Mouse (Mus musculus) layer of hippocampus, postnatal 14 days (tissue): ENCODE measurements at regions not wholly inside any gene's neighbourhood (a gene's known extent, or its start where the extent isn't known, plus 50 kb on each side); places are given as distances from the start of the nearest gene placed in this dataset.
"Not testable (repeated sequence)": the region's sequence is repeated elsewhere in the genome, so short reads cannot be mapped to it uniquely, and the experiment has no call there.

ENCODE experiments used
- DNase-seq, 2 experiments: peaks; one replicate each; pipeline ENCODE4 v3.0.0; 2021 to 2022; ENCODE audit warnings: low spot score in 2 of 2, mixed read lengths in 1 of 2

DNA sequence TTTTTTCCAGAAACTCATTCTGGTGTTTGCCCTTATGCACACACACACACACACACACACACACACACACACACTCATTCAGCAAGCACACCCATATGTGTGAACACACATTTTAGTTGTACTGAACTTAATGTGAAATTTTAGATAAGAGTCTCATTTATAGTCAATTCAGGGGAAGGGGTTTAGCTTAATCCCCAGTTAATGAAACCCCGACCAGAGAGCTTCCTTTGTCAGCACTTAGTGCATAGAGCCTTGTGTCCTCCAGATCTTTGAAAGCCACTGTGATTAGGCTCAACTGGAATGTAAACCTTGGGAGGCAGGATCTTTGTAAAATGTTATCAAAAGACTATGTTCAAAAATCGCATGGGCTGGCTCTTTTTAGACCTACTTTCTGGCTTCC, 53.4 kb downstream of the Rps12 start:
- DNase-seq = no peak

DNA sequence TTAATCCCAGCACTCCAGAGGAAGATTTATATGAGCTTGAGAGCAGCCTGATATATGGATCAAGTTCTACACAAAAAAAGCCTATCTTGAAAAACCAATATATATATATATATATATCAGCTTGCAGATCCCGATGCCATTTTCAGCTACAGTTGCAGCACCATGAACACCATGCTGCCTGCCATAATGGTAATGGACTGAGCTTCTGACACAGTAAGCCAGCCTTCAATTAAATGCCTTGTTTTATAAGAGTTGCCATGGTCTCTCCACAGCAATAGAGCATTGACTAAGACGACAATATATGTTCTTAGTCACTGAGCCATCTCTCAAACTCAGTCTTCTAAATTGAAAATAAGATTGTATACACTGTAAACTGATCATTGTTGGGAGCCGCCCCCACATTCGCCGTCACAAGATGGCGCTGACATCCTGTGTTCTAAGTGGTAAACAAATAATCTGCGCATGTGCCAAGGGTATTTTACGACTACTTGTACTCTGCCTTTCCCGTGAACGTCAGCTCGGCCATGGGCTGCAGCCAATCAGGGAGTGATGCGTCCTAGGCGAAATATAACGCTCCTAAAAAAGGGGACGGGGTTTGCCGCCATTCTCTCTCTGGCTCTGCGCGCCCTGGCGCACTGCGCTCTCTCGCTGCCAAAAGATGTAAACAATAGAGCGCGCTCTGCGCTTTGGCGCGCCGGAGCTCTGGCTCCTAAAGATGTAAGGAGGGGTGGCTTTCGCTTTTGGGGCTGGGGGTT, 60.9 kb downstream of the Rps12 start:
- not testable (repeated sequence) for DNase-seq

DNA sequence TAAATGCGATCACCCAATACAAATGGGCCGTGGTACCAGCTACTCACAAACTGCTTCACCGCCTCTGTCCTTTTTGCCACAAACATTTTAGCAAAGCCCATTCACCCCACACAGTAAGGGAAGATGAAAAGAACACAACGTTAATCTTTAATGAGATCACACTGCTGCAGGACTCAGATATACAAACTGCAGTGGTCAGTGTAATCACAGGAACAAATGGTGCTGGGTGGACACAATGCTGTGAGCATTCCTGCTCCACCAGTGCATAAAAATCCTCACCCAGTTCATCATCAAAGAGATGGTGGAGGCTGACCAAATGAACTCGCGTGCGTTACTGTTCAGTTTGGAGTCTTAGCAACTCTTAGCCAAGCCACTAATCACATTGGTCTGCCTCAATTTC, 69.0 kb downstream of the Rps12 start:
- DNase-seq = no peak

DNA sequence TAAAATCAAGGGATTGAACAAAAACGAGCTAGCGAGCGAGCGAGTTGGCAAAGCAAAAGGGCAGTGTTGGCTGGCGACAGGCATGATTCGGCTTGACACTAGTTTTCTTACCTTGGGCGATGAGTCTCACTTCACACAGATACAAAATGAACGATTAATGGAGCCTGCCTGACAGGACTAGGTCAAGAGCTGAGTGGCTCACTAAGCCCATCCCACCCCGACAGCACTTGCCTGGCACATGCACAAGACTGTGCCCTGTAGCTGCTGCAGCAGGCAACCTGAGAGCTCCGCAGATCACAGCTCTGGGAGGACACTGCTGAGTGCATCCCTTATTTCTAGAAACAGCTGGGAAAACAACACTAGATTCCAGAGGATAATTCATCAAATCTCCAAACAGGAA, 71.6 kb downstream of the Rps12 start:
- DNase-seq = no peak

DNA sequence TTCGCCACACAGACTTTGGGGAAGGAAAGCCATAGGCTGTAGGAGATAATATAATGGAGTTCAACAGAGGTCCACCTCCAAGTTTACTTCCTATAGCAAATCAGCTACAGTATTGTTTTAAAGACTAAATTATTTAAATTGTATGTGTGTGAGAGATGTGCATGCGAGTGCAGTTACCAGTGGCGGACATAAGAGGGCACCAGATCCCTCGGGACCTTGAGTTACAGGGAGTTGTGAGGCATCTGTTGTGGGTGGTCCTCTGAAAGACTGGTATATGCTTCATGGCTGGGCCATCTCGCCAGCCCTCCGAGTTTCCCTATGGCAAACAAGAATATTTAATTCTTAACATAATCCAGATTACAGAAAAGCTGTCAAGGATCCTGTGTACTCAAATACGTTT, 72.0 kb downstream of the Rps12 start:
- no peak for DNase-seq

GRCm38 (mm10) chr10:23712691-23713378, 74.2 kb downstream of the Rps12 start:
- no peak for DNase-seq

DNA sequence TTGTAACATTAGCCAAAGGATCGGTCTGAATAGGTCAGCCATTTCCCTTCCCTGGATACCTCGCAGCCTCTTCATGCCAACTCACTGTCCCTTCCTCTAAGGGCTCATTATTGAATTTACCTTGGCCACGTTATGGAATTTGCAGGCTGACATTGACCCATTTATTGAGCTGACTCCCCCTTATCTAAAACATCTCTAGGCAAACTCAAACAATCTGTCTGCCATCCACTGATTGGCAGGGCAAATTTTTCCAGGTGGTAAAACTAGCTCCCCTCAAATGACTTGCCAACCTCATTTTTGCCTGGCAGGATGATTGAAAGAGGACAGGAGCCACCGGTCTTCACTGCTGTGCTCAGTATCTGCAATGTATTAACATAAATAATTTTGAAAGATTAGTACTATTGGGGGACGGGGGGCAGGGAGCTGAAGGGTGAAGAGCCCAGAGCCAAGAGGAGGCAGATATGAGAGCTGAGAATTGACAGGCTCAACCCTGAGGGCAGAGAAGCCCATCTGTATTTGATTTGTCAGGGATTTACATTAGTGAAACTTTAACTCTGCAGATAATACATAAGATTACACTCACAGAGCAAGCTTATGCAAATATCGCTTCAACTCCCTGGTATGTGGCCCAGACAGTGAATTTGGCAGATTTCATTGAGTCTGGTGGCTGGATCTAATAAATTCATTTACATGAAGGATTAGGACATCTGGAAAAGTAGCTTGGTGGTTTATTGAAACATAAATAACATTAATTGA, 75.5 kb downstream of the Rps12 start:
- DNase-seq = no peak

GRCm38 (mm10) chr10:23710999-23711398, 76.1 kb downstream of the Rps12 start:
- DNase-seq = no peak

DNA sequence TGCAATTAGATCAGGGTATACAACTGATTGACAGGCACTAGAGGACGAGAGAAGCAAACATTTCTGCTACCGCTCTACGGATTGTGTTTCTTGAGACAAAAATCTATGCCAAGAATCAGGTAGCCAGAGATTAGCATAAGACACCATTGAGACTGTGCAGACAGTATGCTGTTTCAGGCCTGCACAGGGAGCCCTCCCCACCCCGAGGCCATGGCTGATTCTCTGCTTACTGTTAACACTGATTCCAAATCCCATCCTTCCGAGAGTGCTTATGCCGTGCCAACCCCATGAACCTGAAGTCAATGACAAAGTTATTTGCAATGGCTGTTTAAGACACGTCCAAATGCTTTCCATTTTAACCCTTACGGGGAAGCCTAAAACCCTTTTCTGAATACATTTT, 78.8 kb downstream of the Rps12 start:
- no peak for DNase-seq

GRCm38 (mm10) chr10:23707141-23707540, 79.9 kb downstream of the Rps12 start:
- DNase-seq = no peak

DNA sequence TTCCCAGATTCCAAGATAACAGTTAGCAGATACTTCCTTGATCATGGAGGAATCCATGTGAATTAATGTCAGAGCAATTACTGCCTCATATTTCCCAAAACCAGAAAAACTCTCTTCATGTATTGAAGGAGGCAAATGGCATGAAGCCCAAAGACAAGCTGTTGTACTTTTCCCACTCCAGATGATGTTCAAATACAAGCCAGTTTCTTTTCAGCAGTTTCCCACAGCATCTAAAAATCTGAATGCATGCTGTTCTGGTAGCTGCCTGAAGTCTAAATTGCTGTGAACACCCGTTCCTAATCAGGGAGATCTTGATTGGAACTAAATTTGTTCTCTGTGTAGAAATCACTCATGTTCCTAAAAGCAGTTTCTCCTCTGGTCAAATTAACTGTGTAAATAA, 83.0 kb downstream of the Rps12 start:
- DNase-seq = peak in 1 of 2 experiments; percentile 44

DNA sequence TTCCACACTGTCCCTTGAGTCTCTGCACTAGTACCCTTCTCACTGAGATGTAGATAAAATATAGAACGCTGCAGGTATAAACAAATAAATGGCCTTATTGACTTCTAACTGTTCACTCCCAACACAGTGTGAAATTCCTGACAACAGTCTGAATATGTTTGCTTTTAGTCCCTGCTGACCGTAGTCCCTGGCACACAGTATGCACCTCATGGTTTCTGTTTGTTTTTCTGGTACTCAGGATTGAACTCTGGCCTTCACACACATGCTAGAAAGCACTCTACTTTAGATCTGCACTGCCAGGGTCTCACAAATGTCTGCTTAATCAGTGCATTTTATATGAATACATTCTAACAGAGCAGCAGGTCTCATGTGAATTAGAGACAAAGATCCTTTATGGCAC, 95.8 kb downstream of the Rps12 start:
- DNase-seq = no peak

DNA sequence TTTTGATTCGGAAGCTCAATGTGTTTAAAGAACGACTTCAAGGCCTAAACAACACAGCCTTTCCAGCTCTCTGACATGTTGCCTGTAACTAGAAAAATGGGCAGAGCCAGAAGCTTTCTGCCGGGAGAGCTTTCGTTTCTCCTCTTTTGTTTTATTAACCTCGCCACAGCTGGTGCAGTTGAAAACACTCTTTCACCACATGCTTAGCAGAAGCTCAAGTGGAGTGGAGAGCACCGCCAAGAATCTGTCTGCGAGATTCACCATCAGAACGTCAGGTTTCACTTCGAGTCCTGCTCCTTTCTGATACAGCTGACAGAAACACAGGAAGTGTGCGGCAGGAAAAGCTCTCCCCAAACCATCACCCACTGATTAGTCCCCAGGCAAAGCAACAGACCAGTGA, 100.1 kb downstream of the Rps12 start:
- peak; percentile 15 to 18 for DNase-seq

DNA sequence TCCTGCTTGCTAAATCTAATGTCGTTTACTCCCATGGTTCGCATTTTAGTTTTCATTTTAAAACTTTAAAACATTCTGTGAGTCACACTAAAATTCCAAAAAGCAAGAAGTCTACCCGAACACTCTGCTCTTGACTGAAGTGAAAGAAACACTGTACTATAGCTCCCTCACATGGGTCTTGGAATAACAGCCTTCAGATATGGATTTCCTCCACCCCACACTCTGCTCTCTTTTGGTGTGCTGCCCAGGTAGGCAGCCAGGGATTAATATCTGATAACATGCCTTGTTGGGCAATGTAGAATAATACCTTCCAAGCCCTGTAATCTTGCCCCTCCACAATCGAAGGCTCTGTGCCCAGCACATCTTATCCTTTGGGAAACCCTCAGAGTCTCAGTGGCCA, 104.0 kb downstream of the Rps12 start:
- DNase-seq = no peak

- DNase-seq = no peak
Observed at GRCm38 (mm10) chr10:23675911-23676310, 111.2 kb downstream of the Rps12 start.

GRCm38 (mm10) chr10:23674633-23675515, 112.2 kb downstream of the Rps12 start:
- DNase-seq = peak; percentile 38 to 60

DNA sequence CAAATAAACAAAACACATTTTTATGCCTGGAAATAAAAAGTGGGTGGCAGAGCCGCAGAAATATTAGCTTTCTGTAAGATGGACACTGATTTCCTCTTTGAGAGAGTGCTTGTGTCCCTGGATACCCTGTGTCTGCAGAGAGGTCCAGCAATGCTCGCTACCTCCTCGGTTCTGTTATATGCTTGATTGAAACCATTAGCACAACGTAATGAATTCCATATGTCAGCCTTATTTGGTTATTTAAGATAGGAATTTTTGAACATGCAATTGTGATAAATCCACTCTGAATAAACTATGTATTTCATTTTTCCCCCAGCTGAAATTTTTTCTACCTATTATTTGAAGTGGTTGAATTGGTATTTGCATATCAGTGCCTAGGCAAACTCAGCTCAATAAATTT, 114.8 kb downstream of the Rps12 start:
- no peak for DNase-seq

- DNase-seq = no peak
Observed at GRCm38 (mm10) chr10:23671494-23671893, 115.6 kb downstream of the Rps12 start.

DNA sequence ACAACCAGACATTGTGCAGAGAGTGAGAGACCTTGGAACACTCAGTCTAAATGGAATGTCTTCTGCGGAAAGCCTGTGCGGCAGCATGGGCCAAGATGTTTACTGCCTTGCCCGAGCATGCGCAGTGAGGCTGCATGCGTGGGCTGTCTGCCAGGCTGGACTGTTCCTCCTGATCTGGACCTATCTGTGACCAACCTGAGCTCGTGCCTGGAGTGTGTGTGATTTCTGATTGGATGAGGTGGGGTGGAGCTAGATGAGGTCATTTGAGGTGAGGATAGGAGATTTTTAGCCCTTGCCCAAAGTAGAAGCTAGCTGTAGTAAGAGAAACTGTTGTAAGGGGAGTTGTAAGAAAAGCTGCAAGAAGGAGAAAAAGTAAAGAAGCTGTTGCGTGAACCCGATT, 121.2 kb downstream of the Rps12 start:
- DNase-seq = not testable (repeated sequence)

- no peak for DNase-seq
Observed at GRCm38 (mm10) chr10:23626201-23626600, 160.9 kb downstream of the Rps12 start.

GRCm38 (mm10) chr10:23612030-23612429, 175.0 kb downstream of the Rps12 start:
- DNase-seq = no peak
